Mouse (Mus musculus) stomach, embryonic 15.5 days (tissue): ENCODE measurements around the gene Nanos3. TPM values are rescaled to one million over a fixed set of nuclear protein-coding genes. Genes with fewer than 3 reads are reported as not detected.

Source experiments
- ATAC-seq: fragments of 200-750 bp; cut with Nextera tagmentation; 2 replicates; pipeline ENCODE4 v1.8.0; 2017; ENCODE audit warnings: low read depth, moderate number of reproducible peaks, moderate TSS enrichment; ENCODE audit not compliant: insufficient read depth, low FRiP score
- H3K27ac ChIP-seq: fragments of 300-500 bp; sonication (generic); 2 replicates; pipeline ENCODE4 v1.5.1; 2015; ENCODE audit warnings: mild to moderate bottlenecking, inconsistent platforms
- H3K27me3 ChIP-seq: fragments of 300-500 bp; sonication (generic); replicated peaks from 2 replicates; pipeline ENCODE4 v1.6.1; 2015; ENCODE audit warnings: inconsistent platforms
- H3K36me3 ChIP-seq: fragments of 300-500 bp; sonication (generic); 2 replicates; pipeline ENCODE4 v1.6.1; 2015; ENCODE audit warnings: inconsistent platforms
- H3K4me1 ChIP-seq: fragments of 300-500 bp; sonication (generic); 2 replicates; pipeline ENCODE4 v1.6.1; 2015; ENCODE audit warnings: inconsistent platforms
- H3K4me2 ChIP-seq: fragments of 300-500 bp; sonication (generic); 2 replicates; pipeline ENCODE4 v1.6.1; 2015; ENCODE audit warnings: mild to moderate bottlenecking, inconsistent platforms
- H3K4me3 ChIP-seq: fragments of 300-500 bp; sonication (generic); replicated peaks from 2 replicates; pipeline ENCODE4 v1.5.1; 2015; ENCODE audit warnings: inconsistent platforms
- H3K9ac ChIP-seq: fragments of 300-500 bp; sonication (generic); 2 replicates; pipeline ENCODE4 v1.6.1; 2015; ENCODE audit warnings: inconsistent platforms
- H3K9me3 ChIP-seq: fragments of 300-500 bp; sonication (generic); 2 replicates; pipeline ENCODE4 v1.6.1; 2016; ENCODE audit warnings: inconsistent platforms
- WGBS: fragments of 180-500 bp; shearing (Covaris S2); methylation state at CpG from one replicate; pipeline ENCODE4 v1.1.7; 2015; 5-methylcytosine and 5-hydroxymethylcytosine counted together
- microRNA counts: library from miRNA; unstranded; fragments of <30 nt; microRNA quantifications from one replicate; lab custom pipeline; 2016
- microRNA-seq: library from miRNA; unstranded; fragments of <30 nt; microRNA quantifications from one replicate; pipeline ENCODE4, GENCODE M21; 2016
- polyA plus RNA-seq: library from polyadenylated mRNA; unstranded; fragments of >200 nt; fragmentation: Nextera tagmentation; extraction: Ambion mirVana; gene quantifications from 2 replicates; pipeline ENCODE4 v1.2.1, GENCODE M21; 2015

Nanos3 gene
- polyA plus RNA-seq, 1 experiment from 2014 or later: 2.3 TPM

DNA sequence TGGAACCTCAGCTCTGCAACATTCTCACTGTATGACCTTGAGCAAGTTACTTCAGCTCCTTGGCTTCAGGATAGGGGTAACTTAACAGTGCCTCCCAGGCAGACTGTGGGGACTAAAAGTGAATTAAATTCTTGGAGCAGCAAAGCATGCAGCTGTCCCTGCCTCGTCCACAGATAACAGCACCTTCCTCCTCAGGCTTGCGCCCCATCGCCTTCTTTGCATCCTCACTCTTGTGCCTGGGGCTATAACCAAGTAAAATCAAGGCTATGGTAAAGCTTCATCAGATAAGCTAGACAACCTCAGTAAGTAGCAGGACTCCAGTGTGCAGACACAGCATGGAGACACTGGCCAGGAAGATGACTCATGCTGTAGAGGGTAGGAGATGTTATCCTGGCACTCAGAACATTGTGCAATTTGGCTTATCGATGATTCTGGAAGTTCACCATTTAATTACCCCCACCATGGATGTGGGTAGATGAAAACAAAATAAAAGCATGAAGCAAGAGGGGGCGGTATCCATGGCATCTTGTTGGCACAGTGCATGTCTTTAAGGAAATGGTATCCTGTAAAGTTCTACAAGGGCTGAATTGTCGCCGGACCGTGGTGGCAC lies 40.3 kb downstream of the Nanos3 start:
- no peak overlapping the region for H3K9ac ChIP-seq
- H3K9me3 ChIP-seq: no peaks in the 10 kb centered on the region
- no peak overlapping the region for H3K27ac ChIP-seq
- WGBS: 87% methylated on average over 8 of the region's 8 CpGs
- H3K36me3 ChIP-seq: peaks cover 40% of the 10 kb centered on the region
- no peak overlapping the region for H3K4me2 ChIP-seq
- no peaks in the 10 kb centered on the region for H3K27me3 ChIP-seq
- H3K4me1 ChIP-seq: peaks cover 18% of the 10 kb centered on the region
- no peak for ATAC-seq
- H3K4me3 ChIP-seq: no peak overlapping the region

DNA sequence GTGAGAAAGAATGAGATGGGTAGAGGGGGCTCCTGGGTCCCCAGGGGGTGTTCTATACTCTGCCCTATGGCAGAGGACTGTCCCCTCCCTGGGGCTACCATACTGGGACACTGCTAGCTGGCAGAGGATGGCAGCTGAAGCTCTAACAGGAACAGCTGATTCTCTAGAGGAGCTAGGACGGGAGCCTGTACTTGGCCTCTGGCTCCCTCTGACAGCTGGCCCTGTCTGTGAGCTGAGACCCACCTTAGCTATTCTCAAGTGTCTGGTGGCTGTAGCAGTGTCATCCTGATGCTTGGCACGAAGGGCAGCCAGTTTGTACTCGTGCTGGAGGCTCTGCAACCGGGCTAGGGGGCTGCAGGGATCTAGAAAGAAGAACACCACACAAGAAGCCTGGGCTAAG lies 44.2 kb downstream of the Nanos3 start:
- ATAC-seq: no peak
- Histone ChIP-seq H3K9ac (no peak overlapping the region), H3K9me3 (no peaks in the 10 kb centered on the region), H3K4me1 (no peaks in the 10 kb centered on the region), H3K36me3 (peaks cover 72% of the 10 kb centered on the region), H3K27ac (no peak overlapping the region), H3K4me2 (no peak overlapping the region), H3K4me3 (no peak overlapping the region), H3K27me3 (no peaks in the 10 kb centered on the region)
- WGBS: 89% methylated on average over 4 of the region's 4 CpGs

DNA sequence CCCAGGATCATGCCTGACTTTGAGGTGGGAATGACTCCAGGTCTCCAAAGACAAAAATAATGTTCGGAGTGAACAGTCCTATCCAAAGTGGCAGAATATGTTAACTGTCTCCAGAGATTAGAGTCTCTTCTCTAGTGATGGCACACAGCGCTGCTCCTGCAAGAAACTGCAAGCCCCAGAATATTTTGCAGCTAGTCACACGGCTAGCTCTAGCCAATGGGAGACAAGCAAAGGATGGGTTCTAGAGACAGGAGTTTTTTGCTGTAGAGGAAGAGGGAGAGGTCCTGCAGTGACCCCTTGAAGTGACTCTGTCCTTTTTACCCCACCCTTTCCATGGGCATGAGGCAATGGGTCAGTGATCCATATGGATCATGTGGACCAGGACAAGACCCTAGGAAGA lies 47.2 kb downstream of the Nanos3 start:
- WGBS: 96% methylated on average over 3 of the region's 3 CpGs
- H3K4me2 ChIP-seq: no peak overlapping the region
- no peaks in the 10 kb centered on the region for H3K27me3 ChIP-seq
- peaks cover 79% of the 10 kb centered on the region for H3K36me3 ChIP-seq
- H3K27ac ChIP-seq: no peak overlapping the region
- no peak for ATAC-seq
- no peaks in the 10 kb centered on the region for H3K4me1 ChIP-seq
- H3K9ac ChIP-seq: no peak overlapping the region
- no peak overlapping the region for H3K4me3 ChIP-seq
- no peaks in the 10 kb centered on the region for H3K9me3 ChIP-seq

DNA sequence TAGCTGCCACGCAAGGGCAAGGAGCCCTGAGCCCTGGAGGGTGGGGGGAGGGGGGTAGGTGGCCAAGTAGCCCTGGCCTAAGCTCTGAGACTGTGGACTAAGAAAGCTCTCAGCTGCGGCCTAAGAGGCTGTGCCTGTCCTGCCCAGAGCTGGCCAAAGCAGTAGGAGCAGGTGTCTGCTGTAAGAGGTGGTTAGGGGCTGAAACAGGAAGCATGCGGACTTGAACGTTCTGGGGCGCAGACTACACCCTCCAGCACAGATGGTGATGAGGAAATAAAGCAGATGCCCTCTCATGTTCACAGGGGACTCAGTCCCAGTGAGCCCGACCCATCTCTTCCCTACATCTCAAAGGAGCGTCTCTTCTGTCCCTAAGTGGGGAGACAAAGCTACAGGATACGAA lies 52.8 kb downstream of the Nanos3 start:
- peaks cover 49% of the 10 kb centered on the region for H3K36me3 ChIP-seq
- no peak overlapping the region for H3K4me3 ChIP-seq
- H3K27ac ChIP-seq: no peak overlapping the region
- H3K9me3 ChIP-seq: no peaks in the 10 kb centered on the region
- ATAC-seq: no peak
- no peaks in the 10 kb centered on the region for H3K4me1 ChIP-seq
- 84% methylated on average over 8 of the region's 8 CpGs for WGBS
- no peak overlapping the region for H3K9ac ChIP-seq
- H3K4me2 ChIP-seq: no peak overlapping the region
- H3K27me3 ChIP-seq: no peaks in the 10 kb centered on the region

DNA sequence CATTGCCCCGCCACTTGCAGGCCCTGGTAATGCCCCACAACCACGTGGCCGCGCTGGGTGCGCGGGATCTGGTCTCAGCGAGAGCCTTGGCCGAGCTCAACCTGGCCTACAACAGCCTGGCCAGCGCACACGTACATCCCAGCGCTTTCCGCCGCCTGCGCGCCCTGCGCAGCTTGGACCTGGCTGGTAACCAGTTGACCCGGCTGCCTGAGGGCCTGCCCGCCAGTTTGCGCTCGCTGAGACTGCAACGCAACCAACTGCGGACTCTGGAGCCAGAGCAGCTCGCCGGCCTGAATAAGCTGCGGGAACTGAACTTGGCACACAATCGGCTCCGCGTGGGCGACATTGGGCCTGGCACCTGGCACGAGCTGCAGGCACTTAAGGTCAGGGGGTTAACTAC lies 54.2 kb downstream of the Nanos3 start:
- no peak for ATAC-seq
- Histone ChIP-seq H3K4me3 (no peak overlapping the region), H3K9me3 (no peaks in the 10 kb centered on the region), H3K9ac (no peak overlapping the region), H3K4me1 (no peaks in the 10 kb centered on the region), H3K4me2 (no peak overlapping the region), H3K36me3 (peaks cover 36% of the 10 kb centered on the region), H3K27ac (no peak overlapping the region), H3K27me3 (no peaks in the 10 kb centered on the region)
- WGBS: 47% methylated on average over 30 of the region's 30 CpGs

DNA sequence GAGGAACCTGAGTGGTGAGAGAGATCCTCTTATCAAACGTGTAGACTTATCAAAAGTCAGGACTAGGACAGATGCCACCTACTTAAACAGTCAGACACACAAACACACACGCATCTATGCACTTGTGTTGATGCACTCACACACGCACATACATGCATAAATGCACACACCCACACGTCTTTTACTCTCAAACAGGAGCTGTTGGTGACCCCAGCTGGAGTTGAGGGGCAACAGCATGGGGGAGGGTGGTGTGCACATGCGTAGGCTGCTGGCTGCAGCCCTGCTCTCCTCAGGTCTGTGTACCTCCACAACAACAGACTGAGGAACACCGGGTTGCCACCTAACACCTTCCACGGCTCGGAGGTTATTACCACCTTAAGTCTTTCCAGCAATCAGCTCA lies 56.7 kb downstream of the Nanos3 start:
- H3K4me1 ChIP-seq: no peaks in the 10 kb centered on the region
- no peak for ATAC-seq
- no peak overlapping the region for H3K4me3 ChIP-seq
- no peak overlapping the region for H3K27ac ChIP-seq
- H3K9me3 ChIP-seq: no peaks in the 10 kb centered on the region
- no peak overlapping the region for H3K4me2 ChIP-seq
- H3K27me3 ChIP-seq: no peaks in the 10 kb centered on the region
- WGBS: 49% methylated on average over 8 of the region's 8 CpGs
- no peak overlapping the region for H3K9ac ChIP-seq
- peaks cover 14% of the 10 kb centered on the region; the same call in 1 of the 2 replicates for H3K36me3 ChIP-seq

DNA sequence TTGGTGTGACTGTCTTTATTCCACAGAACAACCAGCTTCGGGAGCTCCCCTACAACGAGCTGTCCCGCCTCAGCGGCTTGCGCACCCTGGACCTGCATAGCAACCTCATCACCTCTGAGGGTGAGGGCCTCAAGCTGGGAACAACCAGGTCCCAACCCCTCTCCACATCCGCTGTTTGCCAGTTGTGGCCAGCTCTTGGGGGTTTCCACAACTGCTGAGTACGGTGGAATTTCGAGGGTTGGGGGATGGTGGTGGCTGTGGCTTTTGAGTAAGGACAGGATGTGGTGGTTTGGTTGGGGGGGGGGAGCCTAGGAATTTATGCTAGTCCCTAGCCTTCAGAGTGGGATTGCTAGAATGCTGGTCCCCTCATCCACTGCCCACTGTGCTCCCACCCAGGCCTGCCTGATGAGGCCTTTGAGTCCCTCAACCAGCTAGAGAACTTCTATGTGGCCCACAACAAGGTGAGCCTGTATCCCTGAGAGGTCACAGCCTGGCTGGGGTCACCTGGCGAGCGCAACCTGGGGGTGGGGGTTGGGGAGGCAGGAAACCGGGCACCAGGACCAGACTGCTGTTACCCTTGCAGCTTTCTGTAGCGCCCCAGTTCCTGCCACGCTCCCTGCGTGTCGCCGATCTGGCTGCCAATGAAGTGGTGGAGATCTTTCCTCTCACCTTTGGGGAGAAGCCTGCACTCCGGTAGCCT lies 57.7 kb downstream of the Nanos3 start:
- Histone ChIP-seq H3K36me3 (0 out of 2 replicates have a peak, but pooled peaks cover 6% of the 10 kb centered on the region), H3K27me3 (no peaks in the 10 kb centered on the region), H3K9ac (no peak overlapping the region), H3K9me3 (no peaks in the 10 kb centered on the region), H3K4me2 (no peak overlapping the region), H3K27ac (no peak overlapping the region), H3K4me3 (no peak overlapping the region), H3K4me1 (no peaks in the 10 kb centered on the region)
- no peak for ATAC-seq
- 65% methylated on average over 17 of the region's 17 CpGs for WGBS

DNA sequence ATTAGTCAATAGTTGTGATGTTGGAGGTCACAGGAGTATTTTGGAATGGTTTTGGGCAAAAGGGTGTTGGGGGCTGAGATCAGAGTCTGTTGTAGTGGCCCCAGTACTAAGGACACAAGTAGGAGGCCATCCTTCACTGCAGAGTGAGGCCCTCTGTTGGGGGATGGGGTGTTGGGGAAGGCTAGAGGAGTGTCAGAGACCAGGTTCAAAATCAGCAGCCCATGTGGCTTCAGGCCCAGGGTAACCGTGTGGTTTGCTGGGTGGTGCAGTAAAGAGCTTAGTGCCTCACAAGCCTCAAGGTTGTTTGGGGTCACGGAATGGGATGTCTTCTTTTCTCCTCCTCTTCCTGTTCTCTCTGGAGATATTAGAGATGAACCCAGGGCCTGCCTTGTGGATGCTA lies 58.3 kb downstream of the Nanos3 start:
- Histone ChIP-seq H3K4me3 (no peak overlapping the region), H3K36me3 (no peaks in the 10 kb centered on the region), H3K27me3 (no peaks in the 10 kb centered on the region), H3K9me3 (no peaks in the 10 kb centered on the region), H3K4me1 (no peaks in the 10 kb centered on the region), H3K27ac (no peak overlapping the region), H3K4me2 (no peak overlapping the region), H3K9ac (no peak overlapping the region)
- 63% methylated on average over 2 of the region's 2 CpGs for WGBS
- no peak for ATAC-seq

DNA sequence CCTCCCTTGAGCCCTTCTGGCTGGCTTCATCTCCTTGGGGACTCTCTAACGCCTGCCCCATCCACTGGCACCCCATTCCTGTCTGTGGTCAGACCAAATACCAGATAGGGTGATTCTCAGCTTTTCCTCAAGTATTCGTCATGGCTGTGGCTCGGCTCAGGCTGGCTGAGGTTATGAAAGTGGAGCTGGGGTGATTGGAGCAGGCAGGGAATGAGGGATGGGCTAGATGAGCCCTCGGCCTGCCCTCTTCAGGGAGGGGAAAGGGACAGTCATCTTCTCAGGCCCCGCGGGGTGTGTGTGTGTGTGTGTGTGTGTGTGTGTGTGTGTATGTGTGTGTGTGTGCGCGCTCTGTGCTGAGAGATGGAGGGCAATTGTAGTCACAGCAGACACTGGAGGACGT lies 59.4 kb downstream of the Nanos3 start, which contains the start of gene Podnl1:
Gene Podnl1, plus strand, starts transcription at position 334 of the 400 bp plus-strand sequence.
- Histone ChIP-seq H3K4me3 (no peak within 1 kb of the TSS), H3K9me3 (no peaks in the 10 kb centered on the region), H3K4me1 (no peaks in the 10 kb centered on the region), H3K27ac (no peak within 1 kb of the TSS), H3K9ac (no peak within 1 kb of the TSS), H3K27me3 (no peaks in the 10 kb centered on the region), H3K36me3 (no peaks in the 10 kb centered on the region), H3K4me2 (no peak within 1 kb of the TSS)
- 37% methylated on average over 9 of the region's 9 CpGs for WGBS
- no peak for ATAC-seq

MicroRNAs within 50 kb of the gene (microRNA counts, 519-probe panel; counts per million panel counts)
- microRNA mmu-miR-181c (lab: Ali Mortazavi, UCI) (2,603 counts per million, percentile 62 among the panel's probes with 10 or more counts), microRNA mmu-miR-23a (lab: Ali Mortazavi, UCI) (3,578 counts per million, percentile 90 among the panel's probes with 10 or more counts), microRNA mmu-miR-27a (lab: Ali Mortazavi, UCI) (3,738 counts per million, percentile 93 among the panel's probes with 10 or more counts)

Small RNA genes lying within 50 kb of the gene (microRNA-seq; reads per million reads assigned to microRNA genes)
- gene Gm25110 (not detected), gene Mir181c (5,348 reads per million, percentile 90 among the genes with 10 or more reads in this experiment), gene Mir181d (4,070 reads per million, percentile 87 among the genes with 10 or more reads in this experiment), gene Mir23a (17,709 reads per million, percentile 96 among the genes with 10 or more reads in this experiment), gene Mir24-2 (not detected), gene Mir27a (291 reads per million, percentile 63 among the genes with 10 or more reads in this experiment), gene Mir3074-2 (not detected)

Other genes starting within 250 kb of the Nanos3 start
- 0.42 and 0.53 TPM in 2 replicates for gene Gm10644, start 230.0 kb downstream of the Nanos3 start, polyA plus RNA-seq
- gene Asf1b, start 229.7 kb downstream of the Nanos3 start, polyA plus RNA-seq: 55.0 and 57.3 TPM in 2 replicates
- gene Prkaca, start 212.2 kb downstream of the Nanos3 start, polyA plus RNA-seq: 113 and 125 TPM in 2 replicates
- gene Samd1, start 187.5 kb downstream of the Nanos3 start, polyA plus RNA-seq: 8.9 and 9.9 TPM in 2 replicates
- gene 1700067K01Rik, start 183.7 kb downstream of the Nanos3 start, polyA plus RNA-seq: 0.53 and 0.68 TPM in 2 replicates
- 0.67 and 1.0 TPM in 2 replicates for gene 2210011C24Rik, start 173.0 kb downstream of the Nanos3 start, polyA plus RNA-seq
- 6.6 and 6.7 TPM in 2 replicates for gene Palm3, start 163.7 kb downstream of the Nanos3 start, polyA plus RNA-seq
- 1.1 and 1.7 TPM in 2 replicates for gene Il27ra, start 142.6 kb downstream of the Nanos3 start, polyA plus RNA-seq
- not detected in 2 replicates for gene Rln3, start 140.2 kb downstream of the Nanos3 start, polyA plus RNA-seq
- gene Gm10643, start 120.1 kb downstream of the Nanos3 start, polyA plus RNA-seq: 1.1 and 1.3 TPM in 2 replicates
- gene Rfx1, start 118.4 kb downstream of the Nanos3 start, polyA plus RNA-seq: 8.0 and 8.8 TPM in 2 replicates
- 6.8 and 7.7 TPM in 2 replicates for gene Dcaf15, start 80.4 kb downstream of the Nanos3 start, polyA plus RNA-seq
- 0.36 and 0.39 TPM in 2 replicates for gene Podnl1, start 59.2 kb downstream of the Nanos3 start, polyA plus RNA-seq
- gene Cc2d1a, start 37.3 kb downstream of the Nanos3 start, polyA plus RNA-seq: 22.2 and 22.7 TPM in 2 replicates
- 0.91 and 1.2 TPM in 2 replicates for gene 4930432K21Rik, start 37.2 kb downstream of the Nanos3 start, polyA plus RNA-seq
- 8.9 and 9.7 TPM in 2 replicates for gene Zswim4, start 51.8 kb upstream of the Nanos3 start, polyA plus RNA-seq
- 311 and 318 TPM in 2 replicates for gene D8Ertd738e, start 64.5 kb upstream of the Nanos3 start, polyA plus RNA-seq
- gene Mri1, start 72.1 kb upstream of the Nanos3 start, polyA plus RNA-seq: 68.9 and 73.2 TPM in 2 replicates
- 14.4 and 17.8 TPM in 2 replicates for gene Ccdc130, start 85.2 kb upstream of the Nanos3 start, polyA plus RNA-seq
- 4.1 and 5.3 TPM in 2 replicates for gene Cacna1a, start 203.2 kb upstream of the Nanos3 start, polyA plus RNA-seq